Mouse (Mus musculus): ENCODE results near the gene Daglb.
"Not testable (repeated sequence)": the region's sequence is repeated elsewhere in the genome, so short reads cannot be mapped to it uniquely, and the experiment has no call there.

DNA sequence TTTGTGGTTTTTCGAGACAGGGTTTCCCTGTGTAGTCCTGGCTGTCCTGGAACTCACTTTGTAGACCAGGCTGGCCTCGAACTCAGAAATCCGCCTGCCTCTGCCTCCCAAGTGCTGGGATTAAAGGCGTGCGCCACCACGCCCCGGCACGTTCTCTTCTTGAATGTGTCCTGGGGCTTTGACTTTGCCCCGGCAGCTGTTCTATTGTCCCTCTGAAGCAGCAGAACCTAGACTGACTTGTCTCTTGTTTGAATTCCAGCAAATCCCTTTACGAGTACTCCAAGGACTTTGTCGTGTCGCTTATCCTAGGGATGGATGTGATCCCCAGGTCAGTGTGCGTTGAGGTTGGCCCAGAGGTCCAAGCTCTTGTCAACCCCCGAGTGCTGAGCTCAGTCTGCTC lies 36.3 kb downstream of the Daglb start:
- TF ChIP-seq CTCF (IDR thresholded peaks at IDR 0.05; ENCODE audit: extremely low read depth, insufficient read depth, insufficient read length, insufficient replicate concordance); POLR2A (IDR thresholded peaks at IDR 0.05; ENCODE audit: low read depth, low read length): not testable (repeated sequence)
